Mouse (Mus musculus): Measurements from ENCODE around the gene Rad51c.

Rad51c gene

GRCm38 (mm10) chr11:87365120-87365519 lies 39.6 kb downstream of the Rad51c start:
- no peak for DNase-seq

DNA sequence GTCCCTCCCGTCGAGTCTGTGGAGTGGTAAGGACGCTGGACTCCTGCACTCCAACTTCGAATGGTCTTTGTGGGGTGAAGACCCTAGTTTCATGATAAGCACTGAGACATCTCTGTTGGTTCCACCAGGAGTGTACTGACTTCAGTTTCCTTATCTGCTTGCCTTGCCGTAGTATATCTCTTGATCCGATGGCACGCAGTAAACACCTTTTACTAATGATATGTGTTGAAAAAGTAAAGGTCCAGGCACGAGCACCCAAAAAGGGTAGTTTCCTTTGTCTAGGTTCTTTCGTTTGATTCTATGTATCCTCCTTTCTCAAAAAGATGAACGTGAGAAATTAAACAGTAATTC lies 45.5 kb downstream of the Rad51c start:
- DNase-seq = no peak

DNA sequence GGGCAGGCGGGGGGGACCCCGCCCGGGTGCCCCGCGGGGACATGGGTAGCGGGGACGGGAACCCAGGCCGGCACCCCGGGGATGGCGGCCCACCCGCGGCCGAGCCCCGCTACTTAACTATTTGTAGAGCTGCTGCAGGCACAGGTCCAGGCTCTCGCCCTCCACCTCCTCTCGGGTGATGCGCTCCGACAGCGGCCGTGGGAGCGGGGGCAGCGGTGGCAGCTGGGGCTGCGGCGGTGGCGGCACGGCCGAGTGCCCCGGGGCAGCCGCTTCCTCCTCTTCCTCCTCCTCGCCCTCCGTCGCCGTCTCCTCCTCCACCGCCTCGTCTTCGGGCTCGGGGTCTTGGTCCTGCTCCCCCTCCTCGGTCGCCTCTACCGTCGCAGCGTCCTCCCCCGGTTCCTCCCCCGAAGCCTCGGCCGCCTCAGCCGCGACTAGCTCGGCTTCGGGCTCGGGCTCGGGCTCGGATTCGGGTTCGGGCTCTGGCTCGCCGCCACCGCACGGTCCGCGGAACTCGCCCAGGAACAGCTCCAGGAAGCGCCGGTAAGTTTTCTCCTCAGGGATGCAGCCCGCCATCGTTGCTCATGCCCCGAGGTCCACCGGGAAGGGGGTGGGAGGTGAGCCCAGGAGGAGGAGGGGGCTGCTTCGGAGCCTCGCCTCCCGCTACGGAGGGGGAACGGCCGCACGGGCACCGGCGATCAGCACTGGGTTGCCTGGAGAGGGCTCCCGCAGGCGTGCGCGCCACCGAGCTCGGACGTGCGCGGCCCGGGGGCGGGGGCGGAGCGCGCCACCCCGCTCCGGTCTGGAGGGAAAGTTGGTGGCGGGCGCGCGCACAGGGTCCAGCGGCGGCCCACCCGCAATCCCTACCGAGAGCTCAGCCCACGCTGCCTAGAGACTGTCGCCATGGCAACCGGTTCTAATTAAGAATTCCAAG lies 46.2 kb downstream of the Rad51c start, which contains the start of gene Ppm1e:
TSS of gene Ppm1e (minus strand) at position 693 of the 931 bp plus-strand sequence.
- peak; percentile 86 for DNase-seq

DNA sequence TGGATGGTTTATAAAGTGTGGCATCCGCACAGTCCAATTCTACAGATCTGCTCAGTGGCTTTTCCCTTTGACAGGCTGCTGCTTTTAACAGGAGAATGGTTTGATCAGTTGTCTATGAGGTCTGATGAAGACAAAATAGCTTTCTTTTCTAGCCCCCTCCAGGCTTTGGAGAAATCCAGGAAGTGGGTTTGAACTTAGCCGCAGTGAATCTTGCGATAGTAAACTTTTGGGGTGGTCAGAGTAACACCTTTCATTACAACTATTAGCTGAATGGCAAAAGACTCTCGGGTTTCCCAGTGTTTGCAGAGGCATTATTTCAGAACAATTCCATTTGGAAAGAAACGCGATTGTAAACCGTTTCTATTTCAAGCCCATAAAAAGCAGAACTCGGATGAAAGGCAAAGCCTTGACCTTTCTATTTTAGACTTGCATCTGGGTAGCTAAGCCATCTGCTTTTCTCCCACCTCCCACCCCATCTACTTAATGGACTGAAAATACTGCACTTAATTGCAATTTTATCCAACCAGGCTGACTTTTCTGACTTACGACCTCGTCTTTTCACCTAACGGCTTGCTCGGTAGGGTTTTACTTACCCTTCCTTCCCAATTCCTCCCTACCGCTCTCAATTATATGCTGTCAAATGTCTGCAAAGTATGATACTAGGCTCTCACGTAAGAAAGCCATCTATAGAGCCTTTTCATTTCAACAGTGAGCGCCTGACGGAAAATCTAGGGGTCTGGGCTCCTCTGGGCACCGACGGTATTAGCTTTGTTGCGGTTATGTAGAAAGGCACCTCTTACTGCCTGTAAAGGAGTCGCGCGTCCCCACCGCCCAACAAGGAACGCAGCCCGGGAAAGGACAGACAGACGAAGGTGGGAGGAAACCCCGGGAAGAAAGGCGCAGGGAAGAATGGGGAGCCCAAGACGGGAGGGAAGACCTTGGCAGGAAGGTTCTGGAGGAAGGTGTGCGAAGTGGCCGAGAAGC lies 47.1 kb downstream of the Rad51c start:
- peak; percentile 21 for DNase-seq

GRCm38 (mm10) chr11:87354861-87355260 lies 49.9 kb downstream of the Rad51c start:
- no peak for DNase-seq

DNA sequence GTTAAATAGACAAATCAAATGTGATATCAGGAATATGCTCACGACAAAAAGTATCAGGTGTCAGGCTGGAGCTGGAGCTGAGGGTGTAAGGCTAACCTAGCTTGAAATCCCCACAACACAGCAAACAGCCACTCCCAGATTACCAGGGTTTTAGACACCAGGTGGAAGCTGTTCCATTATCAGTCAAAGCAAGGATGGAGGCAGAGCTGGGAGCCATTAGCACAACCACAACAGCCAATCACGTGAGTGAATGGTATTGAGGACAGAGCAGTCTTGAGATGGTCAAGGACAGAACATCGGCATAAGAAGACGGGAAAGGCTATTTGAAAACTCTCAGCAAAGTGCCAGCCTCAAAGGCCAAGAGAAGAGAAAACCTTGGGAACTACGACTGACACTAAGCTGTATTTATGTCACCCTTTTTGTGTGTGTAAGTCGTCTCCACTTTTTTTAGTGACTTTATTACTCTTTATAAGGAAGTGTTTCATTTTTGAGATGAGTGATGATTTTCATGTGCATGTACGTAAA lies 51.0 kb downstream of the Rad51c start:
- DNase-seq = no peak

Measured in thymus, postnatal 14 days (tissue).